Mouse (Mus musculus) right cerebral cortex, postnatal 4 days (tissue): ENCODE measurements around the gene Ralgps1.

Experiments used
- DNase-seq: peaks from one replicate; pipeline ENCODE4 v3.0.0-alpha.2; 2022

Ralgps1 gene

GRCm38 (mm10) chr2:33370777-33371647, at the start of gene Ralgps1:
Gene Ralgps1, minus strand, starts transcription at chr2:33371486.
- DNase-seq: peak; percentile 96

DNA sequence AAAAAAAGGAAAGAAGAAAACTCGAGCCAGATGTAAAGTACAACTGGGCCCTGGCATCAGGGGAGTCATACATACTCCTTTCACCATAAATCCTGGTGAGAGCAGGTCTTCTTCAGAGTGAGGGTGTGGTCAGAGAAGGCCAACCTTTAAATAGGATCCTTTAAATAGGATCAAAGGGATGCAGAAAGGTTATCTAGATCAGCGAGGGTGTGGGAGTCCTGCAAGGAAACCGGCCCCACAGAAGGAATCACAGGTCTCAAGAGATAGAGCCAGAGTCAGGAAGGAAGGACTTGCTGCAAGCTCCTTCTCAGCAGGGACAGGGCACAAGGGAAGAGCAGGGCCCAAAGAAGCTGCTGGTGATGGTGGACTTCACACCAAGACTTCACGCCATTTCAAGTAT, 46.2 kb upstream of the Ralgps1 start:
- DNase-seq: no peak

DNA sequence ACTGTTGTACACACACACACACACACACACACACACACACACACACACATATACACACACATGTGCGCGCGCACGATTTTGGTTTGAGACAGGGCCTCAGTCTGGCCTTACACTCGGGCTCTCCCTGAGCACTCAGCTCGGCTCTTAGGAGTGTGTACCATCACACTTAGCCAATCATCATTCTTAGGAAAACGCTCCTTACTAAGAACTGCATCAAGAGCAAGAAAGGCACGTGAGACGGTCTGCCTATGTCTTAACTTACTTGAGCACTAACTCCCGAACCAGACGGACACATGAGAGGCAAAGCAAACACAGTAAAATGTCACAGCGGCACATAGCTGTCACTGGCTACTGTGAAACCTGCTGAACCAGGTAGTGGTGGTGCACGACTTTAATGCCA, 42.7 kb upstream of the Ralgps1 start:
- no peak for DNase-seq

GRCm38 (mm10) chr2:33412111-33412510, 40.8 kb upstream of the Ralgps1 start:
- no peak for DNase-seq

DNA sequence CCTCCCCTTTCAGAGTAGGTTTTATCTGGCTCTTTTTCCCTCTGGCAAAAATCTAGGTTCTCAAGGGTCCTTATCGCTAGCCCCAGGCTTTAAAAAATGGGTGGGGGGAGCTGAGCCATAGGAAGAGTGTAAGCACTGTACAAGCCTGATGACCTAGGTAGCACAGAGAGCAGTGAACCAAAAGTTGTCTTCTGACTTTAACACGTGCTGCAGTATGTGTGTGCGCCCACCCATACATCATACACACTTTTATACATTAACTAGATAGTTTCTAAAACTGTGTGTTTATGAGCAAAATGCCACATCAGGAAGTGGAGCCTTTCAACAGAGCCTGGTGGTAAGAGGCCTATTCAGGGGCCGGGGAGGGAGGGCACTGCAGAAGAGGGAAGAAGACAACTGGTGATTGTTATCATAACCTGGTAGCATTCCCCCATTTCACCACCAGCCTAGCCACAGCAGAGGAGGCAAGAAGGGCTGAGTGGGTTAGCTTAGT, 32.3 kb upstream of the Ralgps1 start:
- DNase-seq: no peak

GRCm38 (mm10) chr2:33402638-33403037, 31.4 kb upstream of the Ralgps1 start:
- DNase-seq: no peak

DNA sequence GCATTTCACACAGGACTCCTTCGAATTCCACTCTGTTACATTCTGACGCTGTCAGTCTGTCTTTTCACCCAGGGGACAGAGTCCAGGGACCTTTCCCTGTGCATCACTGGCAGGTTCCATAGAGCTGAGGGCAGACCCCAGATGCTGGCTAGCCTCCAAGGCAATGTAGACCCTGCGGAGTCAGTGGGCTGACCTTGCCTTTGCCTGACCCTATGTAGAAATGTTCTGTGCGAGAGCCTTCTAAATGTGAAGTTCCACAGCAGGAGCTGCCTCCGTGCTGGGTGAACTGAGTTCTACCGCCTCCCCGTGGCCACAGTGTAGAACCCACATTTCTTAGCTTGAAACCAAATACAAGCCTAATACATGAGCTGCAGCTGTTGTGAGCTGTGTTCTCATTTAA, 30.9 kb upstream of the Ralgps1 start:
- peak; percentile 80 for DNase-seq

DNA sequence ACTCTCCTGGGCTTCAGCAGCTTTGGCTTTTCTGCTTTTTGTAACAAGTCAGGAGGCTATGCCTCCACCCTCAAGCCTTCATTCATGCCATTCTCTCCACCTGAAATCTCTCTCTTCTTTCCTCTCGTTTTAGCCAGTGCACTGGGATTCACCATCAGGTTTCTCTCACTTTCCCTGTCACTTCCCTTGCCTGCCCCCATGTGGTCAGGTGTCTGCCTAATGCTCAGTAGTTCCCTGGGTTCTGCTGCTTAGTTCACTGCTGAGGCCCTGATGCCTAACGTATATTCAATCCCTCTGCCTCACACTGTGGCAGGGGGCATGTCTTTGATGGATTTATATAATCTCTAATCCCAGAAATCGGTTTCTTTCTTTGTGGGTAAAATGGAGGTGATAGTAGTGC, 29.9 kb upstream of the Ralgps1 start:
- no peak for DNase-seq

- DNase-seq: no peak
Measured at GRCm38 (mm10) chr2:33400541-33400940, 29.3 kb upstream of the Ralgps1 start.

DNA sequence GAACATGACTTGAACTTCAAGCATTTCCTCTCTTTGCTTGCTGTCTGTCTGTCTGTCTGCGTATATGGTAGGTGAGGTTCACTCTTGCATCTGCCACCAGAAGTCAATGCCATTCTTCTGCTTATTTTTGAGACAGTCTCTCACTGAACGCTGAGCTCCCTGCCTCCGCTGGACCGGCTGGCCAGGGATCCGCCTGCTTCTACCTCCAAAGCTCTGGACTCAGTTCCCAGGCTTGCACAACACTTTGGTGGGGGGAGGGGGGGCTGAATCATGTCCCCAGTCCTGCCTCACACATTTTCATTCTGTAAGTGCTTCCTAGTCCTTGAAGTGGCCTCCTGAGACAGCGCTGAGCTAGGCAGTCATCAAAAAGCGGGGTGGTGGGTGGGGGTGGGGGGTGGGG, 27.8 kb upstream of the Ralgps1 start:
- DNase-seq: no peak

GRCm38 (mm10) chr2:33397036-33397435, 25.8 kb upstream of the Ralgps1 start:
- no peak for DNase-seq

- DNase-seq: no peak
Measured at GRCm38 (mm10) chr2:33395053-33395452, 23.8 kb upstream of the Ralgps1 start.

- DNase-seq: peak; percentile 29
Measured at GRCm38 (mm10) chr2:33393951-33394635, 22.8 kb upstream of the Ralgps1 start.

DNA sequence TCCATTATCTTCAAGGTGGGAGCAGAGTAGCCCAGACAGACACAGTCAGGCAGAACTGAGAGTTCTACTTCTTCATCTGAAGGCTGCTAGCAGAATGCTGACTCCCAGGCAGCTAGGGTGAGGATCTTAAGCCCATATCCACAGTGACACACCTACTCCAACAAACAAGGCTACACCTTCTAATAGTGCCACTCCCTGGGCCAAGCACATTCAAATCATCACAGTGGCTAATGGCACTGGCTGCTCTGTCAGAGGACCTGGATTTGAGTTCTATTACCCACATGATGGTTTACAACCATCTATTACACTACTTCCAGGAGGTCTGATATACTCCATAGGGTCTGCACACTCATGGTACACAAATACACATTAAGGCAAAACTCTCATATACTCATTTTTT, 21.7 kb upstream of the Ralgps1 start:
- no peak for DNase-seq

- no peak for DNase-seq
Measured at GRCm38 (mm10) chr2:33371648-33372408, 542 bp upstream of the Ralgps1 start.

GRCm38 (mm10) chr2:33370276-33370776, 960 bp downstream of the Ralgps1 start:
- peak; percentile 28 for DNase-seq

GRCm38 (mm10) chr2:33369453-33369852, 1.8 kb downstream of the Ralgps1 start:
- no peak for DNase-seq

DNA sequence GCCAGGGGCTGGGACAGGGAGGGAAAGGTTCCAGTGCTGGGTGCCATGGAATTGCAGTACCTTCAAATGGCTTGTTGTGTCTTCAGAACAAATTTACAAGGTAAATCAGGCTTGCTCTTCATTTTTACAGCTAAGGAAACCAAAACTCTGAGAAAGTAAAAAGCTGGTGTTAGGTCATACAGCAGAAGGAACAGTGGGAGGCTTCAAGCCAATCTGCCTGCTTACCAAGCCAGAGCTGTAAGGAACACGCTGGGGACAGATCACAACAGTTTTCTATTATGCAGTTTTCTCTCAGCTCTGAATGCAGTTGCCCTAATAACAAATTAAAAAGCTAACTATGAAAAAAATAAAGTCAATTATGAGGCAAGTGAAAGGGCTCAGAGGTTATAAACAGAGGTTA, 2.8 kb downstream of the Ralgps1 start:
- no peak for DNase-seq

DNA sequence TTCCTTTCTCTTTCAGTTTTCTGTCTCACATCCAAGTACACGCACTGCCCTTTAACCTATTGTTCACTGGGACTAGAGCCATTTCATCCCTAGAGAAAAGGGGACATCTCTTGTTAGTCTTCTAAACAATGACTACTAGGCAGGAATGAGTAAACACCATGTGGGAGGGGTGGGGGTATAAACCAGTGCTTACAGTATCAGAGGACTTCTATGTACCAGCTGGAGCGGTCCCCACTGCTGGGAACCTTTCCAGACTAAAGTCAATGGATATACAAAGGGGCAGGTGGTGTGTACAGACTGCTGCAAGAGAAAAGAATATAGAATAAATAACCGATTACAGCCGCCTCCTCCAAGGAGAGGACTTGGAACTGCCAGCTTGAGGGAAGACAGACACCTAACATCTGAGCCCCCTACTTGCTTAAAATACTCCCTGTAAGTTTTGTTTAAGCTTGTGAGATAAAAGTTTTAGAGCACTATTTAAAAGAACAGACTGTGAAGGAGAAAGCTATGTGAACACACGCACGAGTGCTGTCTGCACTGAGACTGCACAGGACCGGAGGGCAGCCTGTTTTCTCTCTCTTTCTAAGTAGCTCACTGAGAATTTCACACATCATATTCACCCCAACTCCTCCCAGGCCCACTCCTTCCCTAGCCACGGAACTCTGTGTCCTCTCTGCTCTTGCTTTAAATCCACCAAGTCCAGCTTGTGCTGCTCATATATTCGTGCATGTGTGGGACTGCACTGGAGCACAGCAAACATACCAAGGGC, 5.4 kb downstream of the Ralgps1 start:
- DNase-seq: no peak

- DNase-seq: no peak
Measured at GRCm38 (mm10) chr2:33364656-33365055, 6.6 kb downstream of the Ralgps1 start.

GRCm38 (mm10) chr2:33363890-33364289, 7.4 kb downstream of the Ralgps1 start:
- DNase-seq: no peak

- DNase-seq: no peak
Measured at GRCm38 (mm10) chr2:33361139-33361716, 10.1 kb downstream of the Ralgps1 start.
